Mouse (Mus musculus) layer of hippocampus, postnatal 14 days (tissue): Measurements from ENCODE around the gene Ccl17. TPM values are rescaled to one million over a fixed set of nuclear protein-coding genes. Genes with fewer than 3 reads are reported as not detected.
"Not testable (repeated sequence)": the region's sequence is repeated elsewhere in the genome, so short reads cannot be mapped to it uniquely, and the experiment has no call there.

Experiments used
- DNase-seq, 2 experiments: peaks; one replicate each; pipeline ENCODE4 v3.0.0; 2021 to 2022; ENCODE audit warnings: low spot score in 2 of 2, mixed read lengths in 1 of 2
- total RNA-seq, 2 experiments: library from RNA; stranded (reverse); gene quantifications; 2 replicates each; pipeline ENCODE4 v1.2.3; 2021

Ccl17 gene
- total RNA-seq, 2 experiments from 2014 or later = 7.3 to 11.1 TPM

DNA sequence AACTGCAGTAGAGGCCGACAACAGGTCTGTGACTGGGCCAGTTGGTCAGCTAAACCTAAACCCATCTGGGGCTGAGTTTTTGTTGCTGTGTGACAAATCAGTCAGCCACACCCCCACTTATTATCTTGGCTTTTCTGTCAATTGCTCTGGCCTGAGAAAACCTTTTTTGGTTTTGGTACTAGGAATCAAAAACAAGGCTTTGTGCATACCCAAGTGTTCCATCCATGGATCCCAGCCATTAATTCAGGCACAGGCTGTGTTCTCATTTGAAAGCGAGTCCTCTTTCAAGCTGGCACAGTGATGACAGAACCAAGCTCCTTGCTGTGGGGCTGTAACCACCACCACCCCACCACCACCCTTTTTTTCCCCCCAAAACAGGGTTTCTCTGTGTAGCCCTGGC lies 11.1 kb downstream of the Ccl17 start:
- DNase-seq = peak in 1 of 2 experiments; percentile 57

- peak in 1 of 2 experiments; percentile 53 for DNase-seq
Measured at GRCm38 (mm10) chr8:94822637-94823560, 12.6 kb downstream of the Ccl17 start.

DNA sequence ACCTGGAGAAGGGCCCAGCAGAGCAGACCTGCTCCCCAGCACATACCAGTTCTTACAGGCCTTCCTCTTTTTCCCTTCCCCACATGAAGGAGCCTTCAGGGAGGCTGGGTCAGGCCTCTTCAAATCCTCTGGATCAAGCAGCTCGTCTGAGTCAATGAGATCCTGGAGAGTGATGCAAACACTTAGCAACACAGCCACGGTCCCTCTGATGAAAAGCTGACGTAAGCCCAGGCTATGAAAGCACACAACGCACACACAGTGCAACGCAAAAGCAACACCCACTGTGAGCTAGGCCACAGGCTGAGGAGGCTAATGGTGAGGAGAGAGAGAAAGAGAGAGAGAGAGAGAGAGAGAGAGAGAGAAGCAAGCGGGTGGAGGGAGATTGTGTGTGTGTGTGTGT lies 14.9 kb downstream of the Ccl17 start:
- DNase-seq = no peak

DNA sequence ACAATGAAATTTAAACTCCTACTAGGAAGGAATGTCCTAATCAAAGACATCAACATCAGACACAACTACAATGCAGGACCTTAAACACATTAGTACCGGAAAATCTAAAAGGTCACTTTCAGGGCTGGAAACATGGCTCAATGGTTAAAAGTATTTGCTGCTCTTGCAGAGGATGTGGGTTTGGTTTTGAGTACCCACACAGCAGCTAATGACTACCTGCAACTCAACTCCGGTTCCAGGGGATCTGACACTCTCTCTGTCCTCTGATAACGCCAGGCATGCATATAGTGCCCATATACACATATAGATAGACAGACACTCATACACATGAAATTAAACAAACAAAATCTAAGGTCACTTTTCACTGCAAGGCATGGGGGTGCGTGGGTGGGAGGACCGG lies 16.0 kb downstream of the Ccl17 start:
- no peak for DNase-seq

DNA sequence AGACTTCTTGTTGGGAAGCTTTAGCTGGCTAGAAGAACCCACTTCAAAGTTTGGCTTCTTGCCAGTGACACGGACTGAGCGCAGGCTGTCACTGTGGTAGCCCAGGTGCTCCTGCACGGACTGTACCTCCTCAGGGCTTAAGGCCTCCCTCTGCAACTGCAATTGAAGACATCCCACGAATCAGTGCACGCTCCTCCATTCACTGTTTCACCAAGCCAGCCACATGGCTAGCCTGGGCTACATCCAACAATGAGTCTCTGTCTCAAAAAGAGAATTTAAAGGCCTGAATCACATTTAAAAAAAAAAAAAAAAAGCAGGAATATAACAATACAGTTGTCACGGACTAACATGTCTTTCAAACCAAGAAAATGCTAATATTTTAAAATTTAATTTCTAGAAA lies 18.0 kb downstream of the Ccl17 start:
- DNase-seq = no peak

DNA sequence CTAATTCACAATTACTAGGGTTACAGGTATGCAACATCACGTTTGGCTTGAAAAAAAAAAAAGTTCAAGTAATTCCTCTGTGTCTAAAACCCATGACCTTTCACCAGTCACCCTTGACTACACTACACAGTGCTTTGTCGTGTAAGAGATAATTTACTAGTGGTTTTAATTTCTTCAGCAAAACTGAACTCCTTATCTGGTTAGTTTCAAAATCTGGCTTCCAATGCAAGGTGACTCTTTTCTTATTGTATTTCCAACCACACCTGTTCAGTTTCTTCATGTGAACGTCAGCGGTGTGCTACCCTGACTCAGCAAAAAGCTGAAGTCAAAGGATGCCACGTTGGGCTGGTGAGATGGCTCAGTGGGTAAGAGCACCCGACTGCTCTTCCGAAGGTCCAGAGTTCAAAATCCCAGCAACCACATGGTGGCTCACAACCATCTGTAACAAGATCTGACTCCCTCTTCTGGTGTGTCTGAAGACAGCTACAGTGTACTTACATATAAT lies 23.7 kb downstream of the Ccl17 start:
- not testable (repeated sequence) for DNase-seq

GRCm38 (mm10) chr8:94835751-94836150 lies 25.5 kb downstream of the Ccl17 start:
- DNase-seq = not testable (repeated sequence)

DNA sequence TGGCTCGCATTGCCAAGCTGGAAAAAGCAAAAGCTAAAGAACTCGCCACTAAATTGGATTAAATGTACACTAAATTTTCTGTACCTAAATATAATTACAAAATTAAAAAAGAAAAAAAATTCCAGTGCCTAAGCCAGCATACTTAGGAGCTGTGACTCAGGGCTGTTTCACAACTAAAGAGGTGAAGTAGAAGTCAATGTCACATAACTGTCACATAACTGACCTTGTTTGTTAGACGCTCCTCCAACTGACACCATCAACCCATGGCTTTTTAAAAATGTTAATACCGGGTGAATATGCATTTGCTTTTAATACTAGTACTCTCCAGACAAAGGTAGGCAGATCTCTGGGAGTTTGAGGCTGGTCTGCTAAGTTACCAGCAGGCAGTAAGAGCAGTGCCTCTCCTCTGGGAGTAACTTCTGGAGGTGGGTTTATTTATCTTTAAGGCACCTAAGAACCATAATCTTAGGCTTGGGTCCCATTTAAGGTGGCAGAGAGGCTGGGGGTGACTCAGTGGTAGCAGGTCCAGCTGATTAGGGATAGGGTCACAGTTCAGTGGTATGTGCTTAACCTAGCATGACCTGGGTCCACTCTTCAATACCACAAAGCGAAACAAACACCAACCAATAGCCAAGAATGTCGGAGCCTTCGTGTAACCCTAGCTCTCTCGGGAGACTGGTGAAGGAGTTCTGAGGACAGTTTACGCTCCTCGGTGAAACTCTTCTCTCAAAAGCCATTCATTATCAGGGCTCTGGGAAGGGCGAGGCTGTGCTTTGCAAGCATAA lies 26.4 kb downstream of the Ccl17 start:
- DNase-seq = no peak

GRCm38 (mm10) chr8:94837662-94838574 lies 27.7 kb downstream of the Ccl17 start, which contains the start of the genes Coq9 and Ciapin1:
TSS of gene Coq9 (plus strand) at chr8:94838321.
TSS of gene Ciapin1 (minus strand) at chr8:94838358.
- peak; percentile 92 to 95 for DNase-seq

- DNase-seq = peak in 1 of 2 experiments; percentile 72
Measured at GRCm38 (mm10) chr8:94838600-94838999, 28.3 kb downstream of the Ccl17 start.

- no peak for DNase-seq
Measured at GRCm38 (mm10) chr8:94841183-94841582, 30.9 kb downstream of the Ccl17 start.

GRCm38 (mm10) chr8:94850049-94850448 lies 39.8 kb downstream of the Ccl17 start:
- no peak for DNase-seq

DNA sequence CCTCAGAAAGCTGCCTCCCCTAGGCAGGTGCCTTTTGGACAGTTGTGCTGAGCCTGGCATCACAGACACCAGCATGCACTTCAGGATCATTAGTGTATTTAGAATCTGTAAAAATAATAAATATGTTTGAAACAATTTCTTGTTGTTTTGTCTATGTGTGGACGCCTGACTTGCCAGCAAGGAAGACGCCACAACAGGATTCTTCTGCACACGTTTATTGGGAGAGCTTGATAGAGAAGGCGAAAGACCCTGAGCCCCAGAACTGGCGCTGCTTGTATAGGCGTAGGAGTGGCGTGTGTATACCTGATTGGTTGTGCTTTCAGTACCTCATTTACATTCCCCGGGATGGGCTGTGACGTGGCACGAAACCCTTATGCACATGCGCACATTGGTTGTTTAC lies 44.5 kb downstream of the Ccl17 start:
- DNase-seq = not testable (repeated sequence)

- DNase-seq = no peak
Measured at GRCm38 (mm10) chr8:94857011-94857345, 46.7 kb downstream of the Ccl17 start.

- peak; percentile 89 to 92 for DNase-seq
Measured at GRCm38 (mm10) chr8:94857346-94858173, 47.3 kb downstream of the Ccl17 start, which contains the start of gene Polr2c. TSS of gene Polr2c (plus strand) at chr8:94857450.

DNA sequence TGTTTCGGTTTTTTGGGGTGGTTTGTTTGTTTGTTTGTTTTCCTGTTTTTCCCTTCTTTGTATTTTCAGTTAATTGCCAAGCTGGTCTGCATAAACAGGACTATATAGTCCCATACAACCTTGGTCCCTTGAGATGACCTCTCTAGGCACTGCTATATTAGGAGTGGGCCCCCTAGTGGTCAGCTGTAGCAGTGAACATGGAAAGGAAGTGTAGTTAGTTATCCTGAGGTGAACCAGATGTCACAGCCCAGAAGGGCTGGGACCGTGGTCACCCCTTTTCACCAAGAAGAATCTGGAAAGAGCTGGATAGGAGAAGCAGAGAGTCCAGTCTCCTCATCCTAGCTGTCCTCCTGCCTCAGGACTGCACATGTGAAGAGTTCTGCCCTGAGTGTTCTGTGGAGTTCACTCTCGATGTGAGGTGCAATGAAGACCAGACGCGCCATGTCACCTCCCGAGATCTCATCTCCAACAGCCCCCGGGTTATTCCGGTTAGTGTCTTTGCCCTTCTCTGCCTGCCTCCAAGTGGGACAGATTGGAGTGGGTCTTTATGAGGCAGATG lies 51.2 kb downstream of the Ccl17 start:
- peak in 1 of 2 experiments; percentile 36 for DNase-seq
